Mouse (Mus musculus): ENCODE results near the gene Cavin1. TPM values are rescaled to one million over a fixed set of nuclear protein-coding genes. Genes with fewer than 3 reads are reported as not detected.

Cavin1 gene
- polyA plus RNA-seq, 1 experiment from 2014 or later = 47.0 TPM

DNA sequence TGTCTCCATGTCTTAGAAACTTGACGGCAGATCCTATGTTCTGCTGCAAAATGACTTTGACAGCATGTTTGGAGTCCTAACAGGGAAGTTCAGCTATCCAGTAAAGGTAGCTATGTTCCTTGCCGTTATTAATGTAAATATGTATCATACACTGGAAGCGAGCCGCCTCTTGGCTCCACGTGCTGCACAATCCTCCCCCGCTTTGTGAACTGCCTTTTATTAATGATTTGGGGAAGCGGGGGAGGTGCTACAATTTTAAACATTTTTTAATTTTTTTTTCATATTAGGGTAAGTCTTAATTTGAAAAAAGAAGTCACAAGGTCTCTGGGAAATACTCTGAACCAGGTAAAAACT lies 13.1 kb upstream of the Cavin1 start:
- Histone ChIP-seq H3K9me3 (ENCODE audit: control insufficient read depth, low read length) (no peaks in the 10 kb centered on the region), H3K27ac (ENCODE audit: low read depth, low read length) (no peak overlapping the region), H3K36me3 (ENCODE audit: control insufficient read depth, insufficient read depth, low read length) (no peaks in the 10 kb centered on the region), H3K9ac (ENCODE audit: low read depth, low read length) (no peak overlapping the region), H3K4me3 (ENCODE audit: low read length) (no peak overlapping the region), H3K27me3 (replicated peaks; ENCODE audit: control insufficient read depth, insufficient read depth, low read length) (0 out of 2 replicates have a peak, but pooled peaks cover 2% of the 10 kb centered on the region), H3K4me2 (ENCODE audit: low read length) (no peak overlapping the region), H3K4me1 (ENCODE audit: control insufficient read depth, insufficient read depth, low read depth, low read length) (peaks cover 2% of the 10 kb centered on the region; the same call in 1 of the 2 replicates)
- no peak for ATAC-seq
- 81% methylated on average over 7 of the region's 7 CpGs for WGBS

- peak; percentile 90 for ATAC-seq
- peaks cover 2% of the 10 kb centered on the region; the same call in 1 of the 2 replicates for H3K4me1 ChIP-seq (ENCODE audit: control insufficient read depth, insufficient read depth, low read depth, low read length)
- no peaks in the 10 kb centered on the region for H3K9me3 ChIP-seq (ENCODE audit: control insufficient read depth, low read length)
- 0 out of 2 replicates have a peak, but pooled peaks cover 2% of the 10 kb centered on the region for H3K27me3 ChIP-seq (replicated peaks; ENCODE audit: control insufficient read depth, insufficient read depth, low read length)
- H3K4me2 ChIP-seq (ENCODE audit: low read length) = peak overlapping the region; percentile 75
- peak overlapping the region; percentile 69 for H3K9ac ChIP-seq (ENCODE audit: low read depth, low read length)
- WGBS = 4% methylated on average over 20 of the region's 20 CpGs
- peak overlapping the region; percentile 44 for H3K4me3 ChIP-seq (ENCODE audit: low read length)
- no peaks in the 10 kb centered on the region for H3K36me3 ChIP-seq (ENCODE audit: control insufficient read depth, insufficient read depth, low read length)
- H3K27ac ChIP-seq (ENCODE audit: low read depth, low read length) = no peak overlapping the region
These were observed 12.6 kb upstream of the Cavin1 start for GRCm38 (mm10) chr11:100983125-100983777.

- ATAC-seq = no peak
- Histone ChIP-seq H3K9ac (ENCODE audit: low read depth, low read length) (no peak overlapping the region), H3K4me3 (ENCODE audit: low read length) (no peak overlapping the region), H3K9me3 (ENCODE audit: control insufficient read depth, low read length) (no peaks in the 10 kb centered on the region), H3K27me3 (replicated peaks; ENCODE audit: control insufficient read depth, insufficient read depth, low read length) (0 out of 2 replicates have a peak, but pooled peaks cover 2% of the 10 kb centered on the region), H3K36me3 (ENCODE audit: control insufficient read depth, insufficient read depth, low read length) (no peaks in the 10 kb centered on the region), H3K27ac (ENCODE audit: low read depth, low read length) (no peak overlapping the region), H3K4me2 (ENCODE audit: low read length) (no peak overlapping the region), H3K4me1 (ENCODE audit: control insufficient read depth, insufficient read depth, low read depth, low read length) (peaks cover 2% of the 10 kb centered on the region; the same call in 1 of the 2 replicates)
- WGBS = 13% methylated on average over 8 of the region's 8 CpGs
These were observed 11.4 kb upstream of the Cavin1 start for GRCm38 (mm10) chr11:100982087-100982486.

DNA sequence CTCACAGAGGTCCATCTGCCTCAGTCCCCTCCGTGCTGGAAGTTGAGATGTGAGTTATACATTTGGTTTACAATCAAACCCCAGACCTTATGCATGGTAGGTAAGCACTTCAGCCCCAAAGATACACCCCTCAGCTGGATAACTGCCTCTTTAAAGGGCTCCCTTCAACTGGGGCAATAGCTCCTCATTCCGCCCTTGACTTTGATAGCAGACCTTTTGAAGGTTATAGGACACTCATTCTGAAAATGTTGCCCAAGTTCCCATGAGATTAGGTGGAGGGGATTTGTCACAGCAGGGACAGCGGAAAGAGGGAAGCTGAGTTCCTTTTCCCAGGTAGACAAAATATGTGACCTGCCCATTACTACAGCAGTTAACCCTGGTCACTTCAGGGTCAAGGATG lies 10.5 kb upstream of the Cavin1 start:
- Histone ChIP-seq H3K4me2 (ENCODE audit: low read length) (no peak overlapping the region), H3K9ac (ENCODE audit: low read depth, low read length) (no peak overlapping the region), H3K9me3 (ENCODE audit: control insufficient read depth, low read length) (no peaks in the 10 kb centered on the region), H3K4me3 (ENCODE audit: low read length) (no peak overlapping the region), H3K27ac (ENCODE audit: low read depth, low read length) (no peak overlapping the region), H3K36me3 (ENCODE audit: control insufficient read depth, insufficient read depth, low read length) (no peaks in the 10 kb centered on the region), H3K27me3 (replicated peaks; ENCODE audit: control insufficient read depth, insufficient read depth, low read length) (0 out of 2 replicates have a peak, but pooled peaks cover 2% of the 10 kb centered on the region), H3K4me1 (ENCODE audit: control insufficient read depth, insufficient read depth, low read depth, low read length) (peaks cover 2% of the 10 kb centered on the region; the same call in 1 of the 2 replicates)
- no peak for ATAC-seq
- 70% methylated on average over 3 of the region's 3 CpGs for WGBS

- WGBS = 82% methylated on average over 1 of the region's 1 CpGs
- peaks cover 2% of the 10 kb centered on the region; the same call in 1 of the 2 replicates for H3K4me1 ChIP-seq (ENCODE audit: control insufficient read depth, insufficient read depth, low read depth, low read length)
- H3K27ac ChIP-seq (ENCODE audit: low read depth, low read length) = no peak overlapping the region
- H3K9me3 ChIP-seq (ENCODE audit: control insufficient read depth, low read length) = no peaks in the 10 kb centered on the region
- ATAC-seq = no peak
- H3K9ac ChIP-seq (ENCODE audit: low read depth, low read length) = no peak overlapping the region
- 0 out of 2 replicates have a peak, but pooled peaks cover 2% of the 10 kb centered on the region for H3K27me3 ChIP-seq (replicated peaks; ENCODE audit: control insufficient read depth, insufficient read depth, low read length)
- H3K4me2 ChIP-seq (ENCODE audit: low read length) = no peak overlapping the region
- no peaks in the 10 kb centered on the region for H3K36me3 ChIP-seq (ENCODE audit: control insufficient read depth, insufficient read depth, low read length)
- H3K4me3 ChIP-seq (ENCODE audit: low read length) = no peak overlapping the region
These were observed 9.8 kb upstream of the Cavin1 start for GRCm38 (mm10) chr11:100980438-100980837.

GRCm38 (mm10) chr11:100979887-100980286 lies 9.2 kb upstream of the Cavin1 start:
- H3K4me2 ChIP-seq (ENCODE audit: low read length) = no peak overlapping the region
- no peak overlapping the region for H3K4me3 ChIP-seq (ENCODE audit: low read length)
- H3K4me1 ChIP-seq (ENCODE audit: control insufficient read depth, insufficient read depth, low read depth, low read length) = peaks cover 2% of the 10 kb centered on the region; the same call in 1 of the 2 replicates
- WGBS = 49% methylated on average over 8 of the region's 8 CpGs
- no peaks in the 10 kb centered on the region for H3K36me3 ChIP-seq (ENCODE audit: control insufficient read depth, insufficient read depth, low read length)
- no peak overlapping the region for H3K27ac ChIP-seq (ENCODE audit: low read depth, low read length)
- no peak overlapping the region for H3K9ac ChIP-seq (ENCODE audit: low read depth, low read length)
- 0 out of 2 replicates have a peak, but pooled peaks cover 2% of the 10 kb centered on the region for H3K27me3 ChIP-seq (replicated peaks; ENCODE audit: control insufficient read depth, insufficient read depth, low read length)
- no peaks in the 10 kb centered on the region for H3K9me3 ChIP-seq (ENCODE audit: control insufficient read depth, low read length)
- no peak for ATAC-seq

- WGBS = 66% methylated on average over 7 of the region's 7 CpGs
- no peaks in the 10 kb centered on the region for H3K36me3 ChIP-seq (ENCODE audit: control insufficient read depth, insufficient read depth, low read length)
- no peak overlapping the region for H3K4me3 ChIP-seq (ENCODE audit: low read length)
- H3K27ac ChIP-seq (ENCODE audit: low read depth, low read length) = no peak overlapping the region
- peaks cover 23% of the 10 kb centered on the region for H3K27me3 ChIP-seq (replicated peaks; ENCODE audit: control insufficient read depth, insufficient read depth, low read length)
- H3K4me2 ChIP-seq (ENCODE audit: low read length) = no peak overlapping the region
- no peak for ATAC-seq
- H3K9ac ChIP-seq (ENCODE audit: low read depth, low read length) = no peak overlapping the region
- peaks cover 4% of the 10 kb centered on the region for H3K4me1 ChIP-seq (ENCODE audit: control insufficient read depth, insufficient read depth, low read depth, low read length)
- H3K9me3 ChIP-seq (ENCODE audit: control insufficient read depth, low read length) = no peaks in the 10 kb centered on the region
These were observed 4.6 kb upstream of the Cavin1 start for GRCm38 (mm10) chr11:100975241-100975640.

- no peak overlapping the region for H3K4me3 ChIP-seq (ENCODE audit: low read length)
- WGBS = 73% methylated on average over 14 of the region's 14 CpGs
- no peak for ATAC-seq
These were observed 3.8 kb upstream of the Cavin1 start for GRCm38 (mm10) chr11:100974381-100974970.

DNA sequence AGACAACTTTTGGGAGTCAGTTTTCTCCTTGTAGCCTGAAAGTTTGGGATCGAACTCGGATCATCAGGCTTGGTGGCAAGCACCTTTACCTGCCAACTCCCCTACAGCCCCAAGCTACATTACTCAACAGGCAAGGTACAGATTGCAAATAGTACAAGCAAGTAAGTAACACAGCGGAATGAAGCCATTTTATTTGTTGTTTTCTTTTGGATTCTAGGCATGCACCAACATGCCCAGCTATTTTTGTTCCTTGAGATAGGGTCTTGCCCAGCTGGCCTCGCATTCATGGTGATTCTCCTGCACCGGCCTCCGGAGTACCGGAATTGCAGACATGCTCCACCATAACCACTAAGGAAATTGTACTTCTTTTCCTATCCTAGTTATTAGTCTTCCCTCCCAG lies 2.6 kb upstream of the Cavin1 start:
- WGBS = 91% methylated on average over 7 of the region's 7 CpGs
- H3K4me3 ChIP-seq (ENCODE audit: low read length) = no peak overlapping the region
- H3K9ac ChIP-seq (ENCODE audit: low read depth, low read length) = no peak overlapping the region
- no peaks in the 10 kb centered on the region for H3K36me3 ChIP-seq (ENCODE audit: control insufficient read depth, insufficient read depth, low read length)
- no peak for ATAC-seq
- no peaks in the 10 kb centered on the region for H3K9me3 ChIP-seq (ENCODE audit: control insufficient read depth, low read length)
- H3K27ac ChIP-seq (ENCODE audit: low read depth, low read length) = no peak overlapping the region
- no peak overlapping the region for H3K4me2 ChIP-seq (ENCODE audit: low read length)
- peaks cover 41% of the 10 kb centered on the region for H3K27me3 ChIP-seq (replicated peaks; ENCODE audit: control insufficient read depth, insufficient read depth, low read length)
- peaks cover 10% of the 10 kb centered on the region for H3K4me1 ChIP-seq (ENCODE audit: control insufficient read depth, insufficient read depth, low read depth, low read length)

More at GRCm38 (mm10) chr11:100974381-100974970, 3.8 kb upstream of the Cavin1 start:
- Histone ChIP-seq H3K4me2 (ENCODE audit: low read length) (no peak overlapping the region), H3K9me3 (ENCODE audit: control insufficient read depth, low read length) (no peaks in the 10 kb centered on the region), H3K4me1 (ENCODE audit: control insufficient read depth, insufficient read depth, low read depth, low read length) (peaks cover 11% of the 10 kb centered on the region), H3K9ac (ENCODE audit: low read depth, low read length) (no peak overlapping the region), H3K27me3 (replicated peaks; ENCODE audit: control insufficient read depth, insufficient read depth, low read length) (peaks cover 30% of the 10 kb centered on the region), H3K36me3 (ENCODE audit: control insufficient read depth, insufficient read depth, low read length) (no peaks in the 10 kb centered on the region), H3K27ac (ENCODE audit: low read depth, low read length) (no peak overlapping the region)

Data from hindbrain, embryonic 16.5 days (tissue).